Mouse (Mus musculus): Measurements from ENCODE around the gene Pfn1. TPM values are rescaled to one million over a fixed set of nuclear protein-coding genes. Genes with fewer than 3 reads are reported as not detected.

Pfn1 gene
- polyA plus RNA-seq (2014; fragmentation: Illumina TruSeq; extraction: RNeasy Lipid Tissue Mini Kit (QIAGEN cat#74804)): 72.0 TPM

DNA sequence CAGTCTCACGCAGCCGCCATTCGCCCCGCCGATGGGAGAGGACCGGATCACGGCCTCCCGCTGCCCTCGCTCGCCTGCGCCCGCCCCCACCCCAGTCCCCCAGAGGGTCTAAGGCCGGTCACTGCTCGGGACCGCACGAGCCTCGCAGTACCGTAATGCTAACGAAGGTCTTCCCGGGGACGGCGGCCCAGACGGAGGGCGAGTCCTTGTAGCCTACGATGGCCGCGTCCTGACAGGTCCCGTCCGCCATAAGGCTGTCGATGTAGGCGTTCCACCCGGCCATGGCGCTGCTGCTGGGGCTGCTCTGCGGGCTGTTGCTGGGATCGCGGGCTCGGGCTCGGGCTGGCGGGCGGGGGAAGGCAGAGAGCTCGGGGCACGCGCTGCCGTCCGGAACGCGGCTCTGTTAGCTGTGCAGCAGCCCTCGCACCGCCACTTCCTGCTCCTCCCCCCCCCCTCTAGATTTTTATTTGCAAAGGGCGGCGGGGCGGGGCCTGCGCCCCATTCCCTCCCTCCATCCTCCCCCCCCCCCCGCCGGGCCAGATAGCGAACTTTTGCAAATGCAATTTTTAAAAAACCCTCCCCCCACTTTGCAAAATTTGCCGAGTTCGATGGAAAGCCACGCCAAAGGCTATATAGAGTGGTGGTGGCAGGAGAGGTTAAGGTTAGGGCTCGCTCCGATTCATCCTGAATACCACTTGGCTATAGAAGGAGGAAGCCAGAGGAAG lies at the start of gene Pfn1:
Gene Pfn1, minus strand, starts transcription at position 447 of the 725 bp plus-strand sequence.

DNA sequence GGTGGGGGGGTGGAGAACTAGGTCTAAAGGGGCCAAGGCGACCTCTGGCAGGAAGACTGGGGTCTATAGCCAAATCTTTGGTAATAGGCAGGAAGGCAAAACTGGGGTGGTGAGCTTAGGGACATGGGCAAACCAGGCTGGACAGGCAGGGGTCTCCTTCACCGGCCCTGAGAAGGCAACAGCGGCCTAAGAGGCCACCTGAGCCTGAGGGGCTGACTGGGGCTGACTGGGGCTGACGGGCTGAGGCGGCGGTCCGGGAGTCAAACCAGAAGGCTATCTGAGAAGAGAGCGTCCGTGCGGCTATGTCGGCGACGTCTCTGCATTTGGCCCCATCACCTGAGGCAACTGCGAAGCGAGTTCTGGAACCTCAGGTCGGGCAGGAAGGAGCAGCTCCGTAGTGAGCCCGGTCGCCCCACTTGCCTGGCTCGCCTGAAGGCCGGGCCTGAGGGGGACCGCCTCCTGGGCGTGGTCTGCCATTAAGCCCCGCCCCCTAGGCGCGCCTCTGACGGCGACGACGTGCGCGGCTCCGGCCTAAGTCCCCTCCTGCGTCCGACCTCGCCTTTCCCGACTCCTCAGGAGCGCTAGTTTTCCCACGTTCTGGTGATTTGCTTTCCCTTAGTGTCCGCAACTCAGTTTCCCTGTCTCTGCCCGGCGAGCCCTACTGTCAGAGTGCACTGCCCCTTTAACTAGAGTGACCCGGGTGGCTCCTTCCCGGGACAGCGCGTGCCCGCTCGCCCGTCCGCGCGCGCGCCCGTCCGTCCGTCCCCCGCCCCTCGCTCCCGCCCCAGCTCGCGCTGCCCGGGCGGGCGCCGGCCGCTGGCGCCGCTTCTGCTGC lies 45.5 kb upstream of the Pfn1 start, which contains the start of the genes Inca1 and Kif1c:
Gene Inca1, minus strand, starts transcription at position 434 of the 835 bp plus-strand sequence.
Gene Kif1c, plus strand, starts transcription at position 827 of the 835 bp plus-strand sequence.

DNA sequence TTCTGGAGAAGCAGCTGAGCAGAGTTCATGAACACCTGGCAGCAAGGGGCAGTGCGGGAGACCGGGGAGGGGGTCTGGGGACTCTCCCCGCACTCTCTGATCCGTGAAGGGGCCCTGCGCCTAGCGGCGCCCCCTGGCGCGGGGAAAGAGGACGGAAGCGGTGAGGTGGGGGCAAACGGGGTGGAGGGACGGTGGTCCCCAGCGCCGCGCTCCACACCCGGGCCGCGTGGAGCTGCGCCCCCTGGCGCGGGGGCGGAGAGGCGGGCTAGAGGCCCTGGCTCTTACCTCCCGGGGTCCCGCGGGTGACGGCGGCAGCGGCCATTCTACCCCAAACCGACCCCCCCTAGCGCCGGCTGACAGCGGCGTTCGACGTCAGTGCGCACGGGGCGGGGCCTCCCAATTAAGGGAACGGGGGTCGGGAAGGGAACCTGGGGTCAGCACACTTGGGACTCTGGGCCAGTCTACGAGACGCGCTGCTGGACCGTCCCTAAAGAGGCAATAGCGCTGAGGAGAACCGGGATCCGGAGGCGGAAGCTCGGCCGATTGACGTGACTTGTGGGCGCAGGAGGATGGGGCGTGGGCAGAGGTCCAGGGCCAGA lies 33.3 kb upstream of the Pfn1 start, which contains the start of gene Camta2:
Gene Camta2, minus strand, starts transcription at position 505 of the 599 bp plus-strand sequence.

DNA sequence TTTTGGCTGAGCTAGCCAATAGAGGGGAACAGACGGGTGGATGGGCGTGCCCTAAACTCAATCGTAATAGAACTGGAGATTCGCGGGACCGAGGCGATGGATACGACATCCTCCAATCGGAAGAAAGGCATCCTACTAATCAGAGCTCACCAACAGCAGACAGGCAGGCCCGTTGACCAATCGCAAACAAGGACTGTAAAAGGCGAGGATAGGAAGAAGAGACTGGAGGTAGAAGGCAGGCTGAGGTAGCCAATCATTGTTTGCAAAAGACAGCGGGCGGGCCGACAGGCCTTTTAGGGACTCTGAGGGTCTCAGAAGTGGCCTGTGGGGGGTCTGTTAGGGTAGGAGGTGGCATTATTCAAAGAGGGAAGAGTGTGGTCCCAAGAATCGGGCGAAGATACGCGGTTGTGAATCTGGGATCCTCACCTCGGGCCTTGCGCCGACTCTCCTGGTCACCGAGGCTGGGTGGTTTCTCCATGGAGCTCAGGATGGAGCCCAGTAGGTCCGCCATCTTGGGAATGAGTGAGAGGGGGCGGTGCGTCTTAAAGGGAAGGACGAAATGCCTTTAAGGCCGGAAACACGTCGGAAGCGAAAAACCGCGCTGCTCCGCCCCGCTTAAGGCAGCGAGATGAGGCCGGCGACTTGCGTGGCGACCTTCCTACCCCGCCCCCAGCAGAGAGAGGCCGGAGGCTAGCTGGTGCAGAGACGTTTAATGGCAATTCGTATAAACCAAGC lies 14.5 kb upstream of the Pfn1 start, which contains the start of gene Spag7:
Gene Spag7, minus strand, starts transcription at position 646 of the 735 bp plus-strand sequence.

DNA sequence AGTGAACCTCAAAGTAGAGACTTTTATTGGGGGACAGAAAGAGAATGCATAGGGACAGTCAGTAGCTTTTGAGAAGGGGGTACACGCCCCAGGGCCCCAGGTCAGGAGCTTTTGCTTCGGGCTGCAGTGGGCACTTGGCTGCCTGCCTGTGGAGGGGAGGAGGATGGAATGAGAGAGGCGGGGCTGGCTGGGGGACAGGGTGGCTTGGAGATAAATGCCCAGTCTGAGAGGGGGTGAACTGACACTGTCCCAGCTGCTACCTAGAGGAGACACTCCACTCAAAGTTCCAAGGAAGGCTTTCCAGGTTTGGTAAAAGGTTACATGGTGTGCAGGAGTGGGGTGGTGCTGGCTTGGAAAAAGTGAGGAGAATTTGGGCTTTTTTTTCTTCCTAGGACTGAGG lies 2.5 kb upstream of the Pfn1 start, which contains the start of gene Eno3:
Gene Eno3, plus strand, starts transcription at position 239 of the 400 bp plus-strand sequence.

DNA sequence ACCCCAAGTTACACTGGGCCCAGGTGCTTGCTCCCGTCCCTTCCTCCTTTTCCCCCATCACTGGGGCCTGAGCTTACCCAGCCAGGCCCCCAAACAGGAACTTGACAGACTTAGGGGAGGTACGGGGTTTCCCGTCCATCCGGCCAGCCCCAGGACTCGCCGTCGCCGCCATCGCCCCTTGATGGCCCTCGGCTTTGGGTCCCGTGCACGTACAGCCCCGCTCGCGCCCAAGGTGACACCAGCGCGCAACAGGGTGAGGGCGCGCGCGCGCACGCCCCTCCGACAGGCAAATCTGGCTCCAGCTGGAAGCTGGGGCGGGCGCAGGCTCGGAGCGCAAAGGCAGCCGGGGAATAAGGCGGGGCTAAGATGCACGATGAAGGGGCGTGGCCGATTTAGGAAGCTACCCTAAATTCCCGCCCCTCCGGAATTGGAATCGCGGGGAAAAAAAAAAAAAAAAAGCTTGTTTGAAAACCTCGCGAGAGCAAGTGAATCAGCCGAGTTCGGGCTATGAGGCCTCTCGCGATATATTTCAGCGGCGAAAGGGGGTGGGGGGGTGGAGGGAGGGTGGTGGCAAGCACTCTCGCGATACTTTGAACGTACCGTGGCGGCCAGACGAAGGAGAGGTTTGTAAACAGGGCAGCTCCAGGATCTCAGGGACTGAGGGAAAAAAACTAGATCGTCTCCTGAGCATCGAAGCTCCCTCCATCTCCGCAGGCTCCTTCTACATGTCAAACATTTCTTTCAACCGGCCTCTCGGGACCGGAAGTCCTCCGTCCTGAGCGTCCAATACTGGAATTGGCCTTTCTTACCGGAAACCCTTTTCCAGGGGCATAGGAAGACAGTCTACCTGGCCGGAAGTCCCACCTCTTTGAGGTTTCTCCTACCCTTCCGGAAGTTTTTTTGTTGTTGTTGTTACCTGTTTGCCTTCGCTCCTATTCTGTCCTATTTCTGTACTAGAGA lies 7.5 kb downstream of the Pfn1 start, which contains the start of the genes Rnf167 and Slc25a11:
Gene Rnf167, plus strand, starts transcription at position 545 of the 960 bp plus-strand sequence.
Gene Slc25a11, minus strand, starts transcription at position 789 of the 960 bp plus-strand sequence.

DNA sequence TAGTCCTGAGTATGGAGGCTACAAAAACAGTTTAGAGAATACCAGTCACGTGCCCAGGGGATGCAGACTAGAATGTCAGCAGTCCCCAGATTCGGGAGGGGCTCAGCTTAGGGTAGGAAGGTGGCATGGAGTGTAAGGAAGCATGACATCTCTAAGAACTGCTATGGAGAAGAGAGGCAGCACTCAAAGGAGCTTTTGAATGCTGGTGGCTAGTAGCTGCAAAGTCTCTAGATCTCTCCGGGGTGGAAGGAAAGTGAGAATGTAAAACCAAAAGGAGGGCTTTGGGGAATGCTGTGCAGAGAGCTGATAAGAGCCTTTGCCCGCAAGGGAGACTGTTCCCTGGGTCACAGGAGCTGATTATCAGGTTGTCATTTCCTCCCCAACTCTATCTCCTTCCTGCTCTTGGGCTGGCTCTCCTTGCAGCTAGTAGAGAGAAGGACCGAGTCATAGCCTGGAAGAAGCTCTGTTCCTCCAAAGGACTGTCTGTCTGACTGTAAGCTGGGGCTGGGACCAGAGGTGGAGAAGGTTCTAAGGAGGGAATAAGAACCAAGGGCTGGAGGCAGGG lies 15.6 kb downstream of the Pfn1 start, which contains the start of gene Gp1ba:
Gene Gp1ba, plus strand, starts transcription at position 409 of the 565 bp plus-strand sequence.

DNA sequence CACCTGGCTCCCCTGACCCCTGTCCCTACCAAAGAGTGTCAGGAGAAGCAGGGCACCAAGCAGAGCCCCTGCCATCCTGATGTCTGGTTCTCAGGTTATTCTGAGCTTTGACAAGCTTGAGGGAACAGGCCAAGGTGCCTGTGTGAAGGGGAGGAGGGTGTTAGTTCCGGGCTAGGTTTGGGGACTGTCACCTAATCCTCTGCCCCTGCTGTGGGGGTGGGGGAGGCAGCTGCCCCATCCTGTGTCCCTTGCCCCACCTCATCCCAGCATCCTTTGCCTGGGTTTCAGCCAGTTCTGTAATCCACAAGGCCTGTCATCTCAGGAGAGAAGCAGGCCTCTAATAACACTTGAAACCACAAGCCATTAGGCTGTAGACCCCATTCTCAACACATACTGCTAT lies 35.3 kb downstream of the Pfn1 start, which contains the start of gene Chrne:
Gene Chrne, minus strand, starts transcription at position 116 of the 400 bp plus-strand sequence.

DNA sequence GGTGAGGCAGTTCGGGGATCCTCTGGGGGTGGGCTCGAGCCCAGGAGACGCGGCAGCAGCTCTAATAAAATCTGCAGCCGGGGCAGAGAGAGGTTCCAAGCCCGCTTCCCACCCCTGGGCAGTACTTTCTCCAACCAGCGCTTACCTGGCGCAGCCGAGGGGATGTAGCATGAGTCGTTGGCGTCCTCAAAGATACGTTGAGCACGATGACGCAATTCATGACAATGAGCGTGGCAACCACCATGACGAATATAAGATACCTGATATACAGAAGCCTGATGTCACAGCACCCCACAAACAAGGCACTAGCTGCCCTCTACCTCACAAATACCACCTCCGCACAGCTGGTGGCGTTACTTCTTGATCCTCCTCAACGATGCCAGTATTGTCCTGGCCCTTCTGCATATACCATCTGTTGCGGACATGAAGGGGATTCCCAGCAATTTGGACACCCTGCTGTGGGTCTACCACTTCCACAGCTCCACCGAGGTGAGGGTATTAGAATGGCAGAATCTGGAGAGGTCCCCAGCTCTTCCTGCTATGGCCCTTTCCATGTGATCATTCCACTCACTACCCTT lies 38.8 kb downstream of the Pfn1 start, which contains the start of gene 4930544D05Rik:
Gene 4930544D05Rik, plus strand, starts transcription at position 333 of the 578 bp plus-strand sequence.

Other genes with a start within 250 kb of the Pfn1 start
- 21.0 TPM for gene Pelp1, start 244.6 kb downstream of the Pfn1 start, polyA plus RNA-seq (2014; fragmentation: Illumina TruSeq; extraction: RNeasy Lipid Tissue Mini Kit (QIAGEN cat#74804))
- 0.91 TPM for gene Arrb2, start 222.0 kb downstream of the Pfn1 start, polyA plus RNA-seq (2014; fragmentation: Illumina TruSeq; extraction: RNeasy Lipid Tissue Mini Kit (QIAGEN cat#74804))
- 7.2 TPM for gene Med11, start 202.7 kb downstream of the Pfn1 start, polyA plus RNA-seq (2014; fragmentation: Illumina TruSeq; extraction: RNeasy Lipid Tissue Mini Kit (QIAGEN cat#74804))
- gene Zmynd15, start 195.2 kb downstream of the Pfn1 start, polyA plus RNA-seq (2014; fragmentation: Illumina TruSeq; extraction: RNeasy Lipid Tissue Mini Kit (QIAGEN cat#74804)): 0.31 TPM
- 14.6 TPM for gene Cxcl16, start 194.7 kb downstream of the Pfn1 start, polyA plus RNA-seq (2014; fragmentation: Illumina TruSeq; extraction: RNeasy Lipid Tissue Mini Kit (QIAGEN cat#74804))
- 2.7 TPM for gene Tm4sf5, start 149.4 kb downstream of the Pfn1 start, polyA plus RNA-seq (2014; fragmentation: Illumina TruSeq; extraction: RNeasy Lipid Tissue Mini Kit (QIAGEN cat#74804))
- not detected for gene Vmo1, start 140.0 kb downstream of the Pfn1 start, polyA plus RNA-seq (2014; fragmentation: Illumina TruSeq; extraction: RNeasy Lipid Tissue Mini Kit (QIAGEN cat#74804))
- gene Gltpd2, start 135.4 kb downstream of the Pfn1 start, polyA plus RNA-seq (2014; fragmentation: Illumina TruSeq; extraction: RNeasy Lipid Tissue Mini Kit (QIAGEN cat#74804)): not detected
- 22.0 TPM for gene Psmb6, start 129.3 kb downstream of the Pfn1 start, polyA plus RNA-seq (2014; fragmentation: Illumina TruSeq; extraction: RNeasy Lipid Tissue Mini Kit (QIAGEN cat#74804))
- not detected for gene Gm40193, start 121.7 kb downstream of the Pfn1 start, polyA plus RNA-seq (2014; fragmentation: Illumina TruSeq; extraction: RNeasy Lipid Tissue Mini Kit (QIAGEN cat#74804))
- gene Pld2, start 114.6 kb downstream of the Pfn1 start, polyA plus RNA-seq (2014; fragmentation: Illumina TruSeq; extraction: RNeasy Lipid Tissue Mini Kit (QIAGEN cat#74804)): 1.7 TPM
- gene Mink1, start 91.8 kb downstream of the Pfn1 start, polyA plus RNA-seq (2014; fragmentation: Illumina TruSeq; extraction: RNeasy Lipid Tissue Mini Kit (QIAGEN cat#74804)): 1.8 TPM
- gene 4930544D05Rik, start 38.8 kb downstream of the Pfn1 start, polyA plus RNA-seq (2014; fragmentation: Illumina TruSeq; extraction: RNeasy Lipid Tissue Mini Kit (QIAGEN cat#74804)): not detected
- not detected for gene Chrne, start 35.4 kb downstream of the Pfn1 start, polyA plus RNA-seq (2014; fragmentation: Illumina TruSeq; extraction: RNeasy Lipid Tissue Mini Kit (QIAGEN cat#74804))
- not detected for gene Gp1ba, start 15.5 kb downstream of the Pfn1 start, polyA plus RNA-seq (2014; fragmentation: Illumina TruSeq; extraction: RNeasy Lipid Tissue Mini Kit (QIAGEN cat#74804))
- gene Rnf167, start 7.4 kb downstream of the Pfn1 start, polyA plus RNA-seq (2014; fragmentation: Illumina TruSeq; extraction: RNeasy Lipid Tissue Mini Kit (QIAGEN cat#74804)): 35.7 TPM
- gene Slc25a11, start 7.2 kb downstream of the Pfn1 start, polyA plus RNA-seq (2014; fragmentation: Illumina TruSeq; extraction: RNeasy Lipid Tissue Mini Kit (QIAGEN cat#74804)): 18.4 TPM
- gene Eno3, start 2.6 kb upstream of the Pfn1 start, polyA plus RNA-seq (2014; fragmentation: Illumina TruSeq; extraction: RNeasy Lipid Tissue Mini Kit (QIAGEN cat#74804)): not detected
- 26.6 TPM for gene Spag7, start 14.8 kb upstream of the Pfn1 start, polyA plus RNA-seq (2014; fragmentation: Illumina TruSeq; extraction: RNeasy Lipid Tissue Mini Kit (QIAGEN cat#74804))
- gene Camta2, start 33.5 kb upstream of the Pfn1 start, polyA plus RNA-seq (2014; fragmentation: Illumina TruSeq; extraction: RNeasy Lipid Tissue Mini Kit (QIAGEN cat#74804)): 0.48 TPM
- 0.46 TPM for gene Inca1, start 45.5 kb upstream of the Pfn1 start, polyA plus RNA-seq (2014; fragmentation: Illumina TruSeq; extraction: RNeasy Lipid Tissue Mini Kit (QIAGEN cat#74804))
- gene Kif1c, start 45.9 kb upstream of the Pfn1 start, polyA plus RNA-seq (2014; fragmentation: Illumina TruSeq; extraction: RNeasy Lipid Tissue Mini Kit (QIAGEN cat#74804)): 10.3 TPM
- 4.5 TPM for gene Zfp3, start 109.6 kb upstream of the Pfn1 start, polyA plus RNA-seq (2014; fragmentation: Illumina TruSeq; extraction: RNeasy Lipid Tissue Mini Kit (QIAGEN cat#74804))
- not detected for gene Scimp, start 157.9 kb upstream of the Pfn1 start, polyA plus RNA-seq (2014; fragmentation: Illumina TruSeq; extraction: RNeasy Lipid Tissue Mini Kit (QIAGEN cat#74804))
- gene Rabep1, start 190.1 kb upstream of the Pfn1 start, polyA plus RNA-seq (2014; fragmentation: Illumina TruSeq; extraction: RNeasy Lipid Tissue Mini Kit (QIAGEN cat#74804)): 120 TPM